10 mouse cellular contexts compared by ENCODE assay signal in the genomic region with DNA sequence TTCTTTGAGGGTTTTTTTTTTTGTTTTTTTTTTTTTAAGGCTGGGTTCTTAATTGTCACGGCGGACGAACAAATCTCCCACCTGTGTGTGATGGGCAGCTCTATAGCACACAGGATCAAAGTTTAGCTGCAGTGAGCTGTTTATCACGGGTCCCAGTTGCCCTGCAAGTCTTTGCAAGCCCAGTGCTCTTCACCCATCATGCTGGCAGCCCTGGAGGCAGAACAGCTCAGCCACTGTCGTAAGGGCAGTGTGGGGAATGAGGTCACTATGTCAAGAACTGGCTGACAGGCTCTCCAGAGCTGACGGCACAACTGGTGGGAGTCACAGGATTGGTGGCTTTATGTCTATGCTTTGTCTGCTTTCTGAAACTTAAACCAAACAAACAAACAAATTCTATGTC.
A peak's percentile ranks its signal among the peaks of the same experiment; 100 is the strongest.
DNase-seq lines count a peak whose midpoint lies in the region; ATAC-seq and TF ChIP-seq lines count a peak whose summit lies in the region.
"Had no signal": no experiment of that assay in that cellular context is flagged by ENCODE, and none has a peak within 500 bp of the region (broad histone marks: within the 10 kb centered on the region; RNA-seq: fewer than 3 reads in every experiment).

No protein-coding gene starts in this region.

- 16% methylated on average over 6 of the region's 6 CpGs for WGBS in forebrain, embryonic 15.5 days
- 35% methylated on average over 6 of the region's 6 CpGs for WGBS in midbrain, embryonic 10.5 days
- WGBS in kidney, embryonic 14.5 days = 29% methylated on average over 6 of the region's 6 CpGs
- WGBS in intestine, postnatal 0 days = 49% methylated on average over 6 of the region's 6 CpGs

- peak overlapping the region; percentile 77 for H3K27ac ChIP-seq in forebrain, embryonic 15.5 days (replicated peaks)
- peak overlapping the region; percentile 75 for H3K27ac ChIP-seq in midbrain, embryonic 10.5 days (replicated peaks)
- H3K27ac ChIP-seq in kidney, embryonic 14.5 days (ENCODE audit: low read depth, low read length) = no peak overlapping the region
- H3K27ac ChIP-seq in intestine, postnatal 0 days (ENCODE audit: low read depth, low read length) = no peak overlapping the region

- H3K9ac ChIP-seq in forebrain, embryonic 15.5 days (replicated peaks) = no peak overlapping the region
- no peak overlapping the region for H3K9ac ChIP-seq in kidney, embryonic 14.5 days (ENCODE audit: low read depth, low read length)
- H3K9ac ChIP-seq in intestine, postnatal 0 days (ENCODE audit: low read depth, low read length) = no peak overlapping the region

- H3K9me3 ChIP-seq in forebrain, embryonic 15.5 days = no peaks in the 10 kb centered on the region
- H3K9me3 ChIP-seq in midbrain, embryonic 10.5 days (replicated peaks) = no peaks in the 10 kb centered on the region
- no peaks in the 10 kb centered on the region for H3K9me3 ChIP-seq in kidney, embryonic 14.5 days (ENCODE audit: control insufficient read depth, low read length)
- no peaks in the 10 kb centered on the region for H3K9me3 ChIP-seq in intestine, postnatal 0 days (ENCODE audit: control insufficient read depth)

- H3K27me3 ChIP-seq in forebrain, embryonic 15.5 days = no peaks in the 10 kb centered on the region
- no peaks in the 10 kb centered on the region for H3K27me3 ChIP-seq in midbrain, embryonic 10.5 days (ENCODE audit: low read depth, poor library complexity, severe bottlenecking)
- no peaks in the 10 kb centered on the region for H3K27me3 ChIP-seq in kidney, embryonic 14.5 days (ENCODE audit: control insufficient read depth, insufficient read depth, low read length)
- no peaks in the 10 kb centered on the region for H3K27me3 ChIP-seq in intestine, postnatal 0 days (replicated peaks; ENCODE audit: control insufficient read depth, insufficient read depth, low read length)

- H3K4me1 ChIP-seq in forebrain, embryonic 15.5 days = peaks cover 58% of the 10 kb centered on the region
- H3K4me1 ChIP-seq in midbrain, embryonic 10.5 days = peaks cover 62% of the 10 kb centered on the region
- H3K4me1 ChIP-seq in kidney, embryonic 14.5 days (ENCODE audit: control insufficient read depth, insufficient read depth, low read length) = peaks cover 7% of the 10 kb centered on the region
- H3K4me1 ChIP-seq in intestine, postnatal 0 days (replicated peaks; ENCODE audit: control insufficient read depth, insufficient read depth, low read length) = no peaks in the 10 kb centered on the region

- TF ChIP-seq CTCF in intestine, postnatal 0 days (IDR thresholded peaks at IDR 0.05; ENCODE audit: low read depth) = no peak

- no peaks in the 10 kb centered on the region for H3K36me3 ChIP-seq in forebrain, embryonic 15.5 days
- peaks cover 8% of the 10 kb centered on the region for H3K36me3 ChIP-seq in midbrain, embryonic 10.5 days
- no peaks in the 10 kb centered on the region for H3K36me3 ChIP-seq in kidney, embryonic 14.5 days (ENCODE audit: control insufficient read depth, insufficient read depth, low read length)
- no peaks in the 10 kb centered on the region for H3K36me3 ChIP-seq in intestine, postnatal 0 days (ENCODE audit: control insufficient read depth, insufficient read depth)

- H3K4me2 ChIP-seq in forebrain, embryonic 15.5 days (replicated peaks) = no peak overlapping the region
- H3K4me2 ChIP-seq in kidney, embryonic 14.5 days (replicated peaks; ENCODE audit: low read depth, low read length) = no peak overlapping the region
- H3K4me2 ChIP-seq in intestine, postnatal 0 days (replicated peaks; ENCODE audit: low read depth) = no peak overlapping the region

- peak; percentile 42; the same call in 1 of the 2 replicates for ATAC-seq in forebrain, embryonic 15.5 days (replicated peaks)
- no peak; the same call in 1 of the 2 replicates for ATAC-seq in kidney, embryonic 14.5 days (ENCODE audit: low FRiP score, low TSS enrichment)
- no peak for ATAC-seq in intestine, postnatal 0 days

- no peak overlapping the region for H3K4me3 ChIP-seq in forebrain, embryonic 15.5 days
- no peak overlapping the region for H3K4me3 ChIP-seq in midbrain, embryonic 10.5 days
- H3K4me3 ChIP-seq in kidney, embryonic 14.5 days (ENCODE audit: low read length) = no peak overlapping the region
- no peak overlapping the region for H3K4me3 ChIP-seq in intestine, postnatal 0 days (ENCODE audit: low read depth, low read length)

- peak; percentile 70 for DNase-seq in adrenal gland, adult 2 months
- DNase-seq in adrenal gland, adult 18-20 months (ENCODE audit: low spot score in 2 of 2) = no peak
- peak; percentile 17 for DNase-seq in adrenal gland, adult 8-10 months
- DNase-seq in midbrain, embryonic 10.5 days (ENCODE audit: low spot score) = peak; percentile 43
- DNase-seq in thymus, postnatal 10 days (ENCODE audit: low spot score in 2 of 2) = no peak
- DNase-seq: lung, postnatal 14 days; right cerebral cortex, postnatal 25 days had no signal

Comparison
In these comparisons a context has a peak if more than half of its experiments do, and no peak if none do; other contexts are left out.
1. DNase-seq: peak in adrenal gland, adult 2 months (single experiment), adrenal gland, adult 8-10 months (single experiment) and midbrain, embryonic 10.5 days (single experiment); none in adrenal gland, adult 18-20 months (0 of 2) and thymus, postnatal 10 days (0 of 2).
2. H3K27ac ChIP-seq: peak in forebrain, embryonic 15.5 days (single experiment) and midbrain, embryonic 10.5 days (single experiment); none in kidney, embryonic 14.5 days (single experiment) and intestine, postnatal 0 days (single experiment).